Mouse (Mus musculus): ENCODE measurements at regions not wholly inside any gene's neighbourhood (a gene's known extent, or its start where the extent isn't known, plus 50 kb on each side); places are given as distances from the start of the nearest gene placed in this dataset.

DNA sequence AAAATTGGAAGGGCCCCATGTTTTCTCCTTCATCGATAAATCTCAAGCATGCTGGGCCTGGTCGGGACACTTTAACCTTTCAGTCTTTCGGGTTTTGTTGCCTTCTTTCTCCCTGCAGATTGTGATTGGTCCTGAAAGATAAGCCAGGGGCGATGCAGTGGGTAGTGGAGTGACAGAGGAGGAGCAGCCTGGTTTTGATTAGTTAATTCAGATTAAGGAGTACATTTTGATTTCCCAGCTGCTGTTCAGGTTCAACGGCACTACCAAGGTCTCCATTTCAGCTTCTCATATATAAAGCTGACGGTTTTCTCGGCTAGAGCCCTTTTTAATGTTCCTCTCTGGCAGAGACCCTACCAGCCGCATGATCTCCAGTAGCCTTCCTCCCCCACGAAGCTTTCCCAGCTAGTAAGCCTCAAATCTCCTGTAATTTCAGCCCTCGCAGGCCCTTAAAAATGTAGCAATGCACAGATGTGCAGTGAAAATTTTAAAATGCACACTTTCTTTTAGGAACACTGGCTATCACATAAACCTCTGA lies 493.8 kb upstream of the Pkn2 start:
- no peak for DNase-seq

DNA sequence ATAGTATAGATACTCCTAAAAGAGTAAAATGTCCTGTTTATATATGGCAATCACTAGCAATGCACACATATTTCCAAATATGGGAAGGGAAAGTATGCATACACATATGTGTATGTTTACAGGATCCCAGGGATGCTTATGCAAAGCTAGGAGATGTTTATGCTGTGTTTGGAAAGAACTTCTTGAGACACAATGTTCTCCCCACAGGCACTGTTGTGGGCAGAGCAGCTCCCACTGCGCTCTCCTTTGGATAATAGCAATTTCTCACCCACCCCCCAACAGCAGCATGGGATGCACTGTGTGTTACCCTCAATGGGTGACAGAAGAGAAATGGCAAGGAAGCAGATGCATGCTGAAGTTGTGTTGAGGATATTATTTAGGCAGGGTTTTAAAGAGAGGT lies 491.7 kb upstream of the Pkn2 start:
- no peak for DNase-seq

GRCm38 (mm10) chr3:143369002-143369401 lies 487.2 kb upstream of the Pkn2 start:
- DNase-seq = no peak

DNA sequence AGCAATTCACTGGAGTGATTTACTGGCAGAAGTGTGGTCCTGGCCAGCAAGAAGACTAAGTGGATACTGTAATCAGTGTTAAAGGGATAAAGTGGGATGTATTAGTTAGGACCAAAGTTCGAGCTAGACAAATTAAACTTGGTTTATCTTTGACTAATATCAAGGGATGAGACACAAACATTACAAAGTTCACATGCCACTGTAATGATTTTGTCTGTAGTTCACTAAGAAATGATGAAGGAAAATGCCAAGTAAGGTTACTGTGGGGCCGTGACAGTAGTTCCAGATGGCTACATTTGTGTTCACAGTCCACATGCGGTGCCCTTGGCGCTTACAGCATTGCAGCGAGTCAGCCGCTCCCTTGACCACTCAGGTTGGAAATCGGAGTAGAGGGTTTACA lies 458.2 kb upstream of the Pkn2 start:
- DNase-seq = no peak

GRCm38 (mm10) chr3:143333339-143333738 lies 451.5 kb upstream of the Pkn2 start:
- no peak for DNase-seq

DNA sequence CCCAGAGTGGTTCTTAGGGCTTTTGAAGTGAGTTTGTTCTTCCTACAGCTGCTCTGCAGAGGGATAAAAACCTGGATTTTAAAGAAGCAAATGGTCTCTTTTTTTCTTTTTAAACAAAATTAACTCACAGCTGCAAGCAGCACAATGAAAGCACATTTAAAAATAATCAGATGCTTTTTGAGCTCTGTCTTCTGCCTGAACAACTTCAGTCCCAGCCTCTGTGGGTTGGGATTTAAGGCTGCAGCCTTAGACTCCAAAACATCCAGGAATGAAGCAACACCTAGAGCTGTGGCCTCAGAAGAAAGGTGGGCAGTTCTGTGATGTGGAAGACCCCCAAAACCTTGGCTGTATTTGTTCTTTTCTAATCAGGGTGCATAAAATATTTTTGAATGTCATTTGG lies 446.7 kb upstream of the Pkn2 start:
- no peak for DNase-seq

GRCm38 (mm10) chr3:143327652-143328051 lies 445.8 kb upstream of the Pkn2 start:
- no peak for DNase-seq

- no peak for DNase-seq
Observed at GRCm38 (mm10) chr3:143316457-143316856, 434.7 kb upstream of the Pkn2 start.

DNA sequence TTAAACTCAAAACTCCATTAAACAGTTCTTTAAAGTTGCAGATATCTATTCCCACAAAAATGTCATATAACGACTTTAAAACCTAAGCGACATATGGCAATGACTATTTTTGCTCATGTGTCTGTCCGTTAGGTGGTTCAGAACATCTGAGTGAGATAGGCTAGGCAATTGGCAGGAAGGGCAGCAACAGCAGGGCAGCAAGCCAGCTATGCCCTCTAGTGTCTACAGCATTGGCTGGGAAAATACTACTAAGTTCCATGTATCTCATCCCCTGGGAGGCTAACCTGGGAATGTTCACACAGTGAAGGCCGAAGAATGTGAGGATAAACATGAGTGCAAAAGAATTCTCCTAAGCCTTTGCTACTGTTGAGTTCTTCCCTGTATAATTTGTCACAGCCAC lies 410.0 kb upstream of the Pkn2 start:
- no peak for DNase-seq

- no peak for DNase-seq
Observed at GRCm38 (mm10) chr3:143264132-143264531, 382.3 kb upstream of the Pkn2 start.

DNA sequence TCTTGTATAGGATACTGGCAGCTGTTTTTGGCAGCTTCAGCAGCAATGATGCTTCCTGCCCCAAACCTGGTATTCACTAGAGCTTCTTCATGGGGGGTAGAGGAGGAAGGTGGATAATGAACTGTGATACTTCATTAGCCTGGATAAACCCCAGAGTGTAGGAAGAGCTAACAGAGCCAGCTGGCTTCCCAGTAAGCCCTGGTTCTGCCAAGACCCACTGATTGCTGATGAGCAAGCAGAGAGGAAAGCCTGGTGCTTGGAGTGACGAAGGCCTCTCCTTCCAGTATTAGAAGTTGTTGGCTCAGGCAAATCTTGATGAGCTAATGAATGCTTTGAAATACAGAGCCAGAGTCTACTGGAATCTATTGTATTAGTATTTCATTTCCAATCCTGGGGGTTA lies 370.8 kb upstream of the Pkn2 start:
- no peak for DNase-seq

GRCm38 (mm10) chr3:143252008-143252407 lies 370.2 kb upstream of the Pkn2 start:
- DNase-seq = no peak

DNA sequence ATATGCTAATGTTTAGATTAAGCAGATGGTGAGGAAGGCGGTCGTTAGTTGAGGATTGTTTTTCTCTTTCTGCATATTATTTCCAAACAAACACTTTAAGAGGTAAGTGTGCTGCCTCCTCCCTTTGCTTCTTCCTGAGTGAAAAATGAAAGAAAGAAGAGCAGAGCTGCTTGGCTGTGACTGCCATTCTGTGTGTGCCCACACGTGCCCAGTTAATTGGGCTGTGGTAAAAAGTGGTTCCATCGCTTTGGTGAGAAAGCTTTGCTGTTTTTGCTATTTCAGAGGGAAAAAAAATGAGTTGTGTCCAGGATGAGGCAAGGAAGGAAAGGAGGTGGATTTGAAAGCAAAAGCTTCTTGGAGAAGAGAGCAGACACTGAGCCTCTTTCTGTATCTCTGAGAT lies 360.9 kb upstream of the Pkn2 start:
- no peak for DNase-seq

- DNase-seq = no peak
Observed at GRCm38 (mm10) chr3:143240545-143241383, 359.0 kb upstream of the Pkn2 start.

- DNase-seq = no peak
Observed at GRCm38 (mm10) chr3:143238546-143238945, 356.7 kb upstream of the Pkn2 start.

- DNase-seq = no peak
Observed at GRCm38 (mm10) chr3:143223999-143224729, 342.4 kb upstream of the Pkn2 start.

DNA sequence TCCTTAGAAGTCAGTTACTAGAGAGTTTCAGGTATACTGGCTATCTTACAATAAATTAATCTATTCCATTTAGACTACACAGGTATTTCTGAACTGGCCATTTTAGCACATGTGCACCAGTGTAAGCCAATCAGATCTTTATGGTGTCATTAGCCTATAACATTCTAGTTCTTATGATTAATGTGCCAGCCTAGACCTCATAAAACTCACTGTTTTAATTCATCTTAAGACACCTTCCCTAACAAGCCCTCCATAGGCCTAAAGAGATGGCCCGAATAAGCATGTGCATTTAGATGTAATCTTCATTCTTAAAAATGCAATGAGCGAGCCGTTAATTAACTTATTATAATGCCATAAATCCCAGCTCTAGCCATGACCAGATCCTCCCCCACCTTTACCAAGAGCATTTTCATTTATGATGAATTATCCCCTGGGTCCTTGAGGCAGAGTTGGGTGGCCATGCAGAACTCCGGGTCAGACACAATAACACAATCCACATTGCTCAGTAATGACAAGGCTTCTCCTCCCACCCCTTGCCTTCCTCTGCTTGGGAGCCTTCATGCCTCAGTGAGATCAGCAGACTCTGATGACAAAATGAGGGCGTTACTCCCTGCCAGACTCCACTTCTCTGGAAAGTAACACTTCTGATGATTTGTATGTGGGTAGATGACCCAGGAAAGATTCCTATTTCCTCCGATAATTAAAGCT lies 311.6 kb upstream of the Pkn2 start:
- DNase-seq = no peak

- no peak for DNase-seq
Observed at GRCm38 (mm10) chr3:143188931-143189330, 307.1 kb upstream of the Pkn2 start.

GRCm38 (mm10) chr3:143173971-143174370 lies 292.2 kb upstream of the Pkn2 start:
- DNase-seq = no peak

DNA sequence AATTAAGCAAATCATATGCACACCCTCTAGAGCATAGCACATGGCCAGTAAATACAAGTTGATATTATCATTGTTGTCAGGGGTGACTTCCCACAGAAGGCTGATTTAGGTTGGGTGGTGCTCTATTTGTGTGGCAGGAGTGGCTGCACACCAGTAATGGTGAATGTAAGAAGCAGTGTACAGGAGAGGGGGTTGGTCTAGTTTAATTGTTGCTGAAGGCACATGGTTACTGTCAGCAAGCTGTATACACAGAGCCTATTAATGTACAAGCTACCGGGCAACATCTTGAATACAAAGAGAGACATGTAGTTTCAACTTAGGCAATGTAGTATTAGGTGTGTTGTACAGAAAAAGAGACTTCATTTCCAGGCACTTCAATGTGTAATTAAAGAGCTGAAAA lies 280.6 kb upstream of the Pkn2 start:
- DNase-seq = no peak

DNA sequence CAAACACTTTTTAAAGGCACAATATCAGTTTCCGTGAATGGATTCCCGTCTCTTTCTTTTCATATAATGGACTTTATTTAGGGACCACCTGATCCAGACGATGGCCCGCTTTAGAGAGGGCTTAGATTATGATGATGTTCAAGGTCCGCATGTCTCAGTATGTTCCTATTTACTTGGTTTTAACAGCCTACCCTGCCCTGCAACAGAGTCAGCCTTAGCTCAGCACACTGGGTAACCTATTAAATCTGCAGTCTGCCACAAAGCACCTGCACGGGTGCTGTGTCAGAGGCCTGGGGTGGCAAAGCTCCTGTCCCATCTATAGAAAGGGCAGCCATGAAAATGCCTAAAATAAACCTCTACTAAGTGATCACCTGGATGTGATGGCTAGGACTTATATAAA lies 280.2 kb upstream of the Pkn2 start:
- no peak for DNase-seq

GRCm38 (mm10) chr3:143158568-143158967 lies 276.8 kb upstream of the Pkn2 start:
- no peak for DNase-seq

DNA sequence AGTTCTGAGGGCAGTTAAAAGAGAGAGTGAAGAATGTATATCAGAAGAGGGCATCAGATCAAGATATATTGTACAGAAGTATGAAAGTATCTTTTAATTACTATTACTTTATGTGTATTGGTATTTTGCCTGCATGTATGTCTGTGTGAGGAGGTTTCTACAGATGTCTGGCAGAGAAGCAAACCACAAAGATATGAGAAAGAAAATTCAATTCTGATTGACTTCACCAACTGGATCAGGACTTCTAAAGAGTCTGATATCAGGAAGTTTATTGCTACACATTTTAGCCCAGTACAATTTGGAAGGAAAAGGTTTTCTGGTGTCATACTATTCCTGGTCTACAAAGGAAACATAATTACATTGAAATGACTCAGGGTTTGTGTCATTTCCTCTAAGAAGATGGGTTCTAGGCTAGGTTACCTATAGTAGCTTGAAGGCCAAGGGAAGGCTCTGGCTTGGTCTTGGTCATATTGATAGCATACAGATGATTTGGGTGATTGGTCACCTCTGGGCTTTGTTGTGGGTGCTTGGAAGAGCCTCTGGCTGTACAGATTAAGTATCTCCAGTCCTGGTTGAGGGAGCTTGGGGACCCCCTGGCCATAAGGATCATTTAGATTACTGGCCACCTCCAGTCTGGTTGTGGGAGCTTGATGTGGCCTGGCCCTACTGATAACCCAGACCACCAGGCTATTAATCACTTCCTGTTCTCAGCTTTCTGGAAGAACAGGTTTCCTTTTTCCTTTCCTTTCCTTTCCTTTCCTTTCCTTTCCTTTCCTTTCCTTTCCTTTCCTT lies 275.1 kb upstream of the Pkn2 start:
- no peak for DNase-seq

All from thymus, postnatal 36 days (tissue).